Mouse (Mus musculus) forebrain, embryonic 14.5 days (tissue): ENCODE measurements at regions not wholly inside any gene's neighbourhood (a gene's known extent, or its start where the extent isn't known, plus 50 kb on each side); places are given as distances from the start of the nearest gene placed in this dataset.

Experiments used
- ATAC-seq: fragments of 200-750 bp; cut with Nextera tagmentation; 2 replicates; pipeline ENCODE4 v1.8.0; 2017; ENCODE audit warnings: mild to moderate bottlenecking, moderate library complexity
- DNase-seq: peaks from one replicate; pipeline ENCODE4 v3.0.0-alpha.2; 2015; ENCODE audit warnings: low spot score
- H3K27ac ChIP-seq: fragments of 300-500 bp; sonication (generic); 2 replicates; pipeline ENCODE4 v1.5.1; 2014; ENCODE audit warnings: low read depth, mild to moderate bottlenecking, control low read depth, low read length, moderate library complexity
- H3K27me3 ChIP-seq: fragments of 300-500 bp; sonication (generic); replicated peaks from 2 replicates; pipeline ENCODE4 v1.6.1; 2014; ENCODE audit warnings: low read length, control low read depth, mixed read lengths; ENCODE audit not compliant: control insufficient read depth, insufficient read depth
- H3K36me3 ChIP-seq: fragments of 300-500 bp; sonication (generic); 2 replicates; pipeline ENCODE4 v1.6.1; 2014; ENCODE audit warnings: low read length, control low read depth; ENCODE audit not compliant: control insufficient read depth, insufficient read depth
- H3K4me1 ChIP-seq: fragments of 300-500 bp; sonication (generic); 2 replicates; pipeline ENCODE4 v1.6.1; 2014; ENCODE audit warnings: antibody characterized with exemption, low read length, control low read depth; ENCODE audit not compliant: control insufficient read depth, insufficient read depth
- H3K4me2 ChIP-seq: fragments of 300-500 bp; sonication (generic); 2 replicates; pipeline ENCODE4 v1.6.1; 2014; ENCODE audit warnings: mild to moderate bottlenecking, control low read depth, low read length
- H3K4me3 ChIP-seq: fragments of 300-500 bp; sonication (generic); 2 replicates; pipeline ENCODE4 v1.5.1; 2014; ENCODE audit warnings: low read depth, low read length, control low read depth
- H3K9ac ChIP-seq: fragments of 300-500 bp; sonication (generic); 2 replicates; pipeline ENCODE4 v1.6.1; 2014; ENCODE audit warnings: mild to moderate bottlenecking, low read length, control low read depth, moderate library complexity
- H3K9me3 ChIP-seq: fragments of 300-500 bp; sonication (generic); replicated peaks from 2 replicates; pipeline ENCODE4 v1.6.1; 2016; ENCODE audit warnings: low read length, control low read depth, mixed read lengths; ENCODE audit not compliant: control insufficient read depth
- WGBS: fragments of 180-500 bp; shearing (Covaris S2); extraction: QIAGEN DNeasy Blood & Tissue Kit; methylation state at CpG from one replicate; pipeline ENCODE4 v1.1.7; 2014; 5-methylcytosine and 5-hydroxymethylcytosine counted together

- peaks cover 3% of the 10 kb centered on the region; the same call in 1 of the 2 replicates for H3K4me1 ChIP-seq
- no peaks in the 10 kb centered on the region for H3K36me3 ChIP-seq
- H3K4me2 ChIP-seq = no peak overlapping the region
- ATAC-seq = no peak
- DNase-seq = no peak
- H3K27ac ChIP-seq = no peak overlapping the region
- no peaks in the 10 kb centered on the region for H3K27me3 ChIP-seq
- H3K4me3 ChIP-seq = no peak overlapping the region
- WGBS = 86% methylated on average over 7 of the region's 7 CpGs
- H3K9ac ChIP-seq = no peak overlapping the region
- no peaks in the 10 kb centered on the region for H3K9me3 ChIP-seq
These were observed 161.6 kb upstream of the Cited2 start for GRCm38 (mm10) chr10:17561466-17561865.

GRCm38 (mm10) chr10:17561977-17562376 is 161.0 kb upstream of the Cited2 start:
- H3K4me2 ChIP-seq = no peak overlapping the region
- peaks cover 3% of the 10 kb centered on the region; the same call in 1 of the 2 replicates for H3K4me1 ChIP-seq
- H3K27ac ChIP-seq = no peak overlapping the region
- ATAC-seq = no peak
- H3K27me3 ChIP-seq = no peaks in the 10 kb centered on the region
- H3K9me3 ChIP-seq = no peaks in the 10 kb centered on the region
- H3K36me3 ChIP-seq = no peaks in the 10 kb centered on the region
- WGBS = 87% methylated on average over 5 of the region's 5 CpGs
- H3K4me3 ChIP-seq = no peak overlapping the region
- no peak for DNase-seq
- no peak overlapping the region for H3K9ac ChIP-seq

GRCm38 (mm10) chr10:17562410-17563350 is 160.3 kb upstream of the Cited2 start:
- ATAC-seq (peak; percentile 81), DNase-seq (peak; percentile 76)
- peaks cover 3% of the 10 kb centered on the region; the same call in 1 of the 2 replicates for H3K4me1 ChIP-seq
- no peaks in the 10 kb centered on the region for H3K27me3 ChIP-seq
- no peak overlapping the region for H3K27ac ChIP-seq
- H3K9ac ChIP-seq = no peak overlapping the region
- no peak overlapping the region for H3K4me3 ChIP-seq
- no peaks in the 10 kb centered on the region for H3K36me3 ChIP-seq
- H3K4me2 ChIP-seq = no peak overlapping the region
- 55% methylated on average over 7 of the region's 7 CpGs for WGBS
- H3K9me3 ChIP-seq = no peaks in the 10 kb centered on the region

GRCm38 (mm10) chr10:17563351-17563749 is 159.7 kb upstream of the Cited2 start:
- ATAC-seq (0 out of 2 replicates have a peak, but pooled peaks have one; percentile 25), DNase-seq (no peak)
- 64% methylated on average over 4 of the region's 4 CpGs for WGBS
- H3K27ac ChIP-seq = no peak overlapping the region
- H3K9ac ChIP-seq = no peak overlapping the region
- H3K27me3 ChIP-seq = no peaks in the 10 kb centered on the region
- H3K4me2 ChIP-seq = no peak overlapping the region
- no peaks in the 10 kb centered on the region for H3K36me3 ChIP-seq
- H3K4me1 ChIP-seq = peaks cover 3% of the 10 kb centered on the region; the same call in 1 of the 2 replicates
- H3K4me3 ChIP-seq = no peak overlapping the region
- H3K9me3 ChIP-seq = no peaks in the 10 kb centered on the region

- whole genome bisulfite sequencing = 65% methylated on average over 6 of the region's 6 CpGs
- no peak for DNase-seq
- no peak overlapping the region for H3K9ac ChIP-seq
- ATAC-seq = no peak
- no peak overlapping the region for H3K27ac ChIP-seq
- H3K4me2 ChIP-seq = no peak overlapping the region
- no peak overlapping the region for H3K4me3 ChIP-seq
- no peaks in the 10 kb centered on the region for H3K27me3 ChIP-seq
- peaks cover 3% of the 10 kb centered on the region; the same call in 1 of the 2 replicates for H3K4me1 ChIP-seq
- H3K9me3 ChIP-seq = no peaks in the 10 kb centered on the region
- no peaks in the 10 kb centered on the region for H3K36me3 ChIP-seq
These were observed 158.0 kb upstream of the Cited2 start for GRCm38 (mm10) chr10:17564895-17565620.

- no peak overlapping the region for H3K27ac ChIP-seq
- DNase-seq (no peak), ATAC-seq (no peak)
- H3K9ac ChIP-seq = no peak overlapping the region
- H3K4me3 ChIP-seq = no peak overlapping the region
- no peaks in the 10 kb centered on the region for H3K27me3 ChIP-seq
- no peaks in the 10 kb centered on the region for H3K36me3 ChIP-seq
- H3K4me1 ChIP-seq = peaks cover 3% of the 10 kb centered on the region; the same call in 1 of the 2 replicates
- WGBS = 95% methylated on average over 5 of the region's 5 CpGs
- H3K9me3 ChIP-seq = no peaks in the 10 kb centered on the region
- H3K4me2 ChIP-seq = no peak overlapping the region
These were observed 156.0 kb upstream of the Cited2 start for GRCm38 (mm10) chr10:17566975-17567374.

- Histone ChIP-seq H3K4me1 (peaks cover 3% of the 10 kb centered on the region; the same call in 1 of the 2 replicates), H3K9ac (no peak overlapping the region), H3K27ac (no peak overlapping the region), H3K4me3 (no peak overlapping the region), H3K4me2 (no peak overlapping the region), H3K36me3 (no peaks in the 10 kb centered on the region), H3K9me3 (no peaks in the 10 kb centered on the region), H3K27me3 (no peaks in the 10 kb centered on the region)
- ATAC-seq (no peak), DNase-seq (no peak)
- WGBS = 93% methylated on average over 3 of the region's 3 CpGs
These were observed 155.4 kb upstream of the Cited2 start for GRCm38 (mm10) chr10:17567631-17568030.

- ATAC-seq (no peak), DNase-seq (no peak)
- no peak overlapping the region for H3K4me2 ChIP-seq
- no peak overlapping the region for H3K4me3 ChIP-seq
- no peaks in the 10 kb centered on the region for H3K36me3 ChIP-seq
- no peak overlapping the region for H3K27ac ChIP-seq
- H3K9ac ChIP-seq = no peak overlapping the region
- H3K4me1 ChIP-seq = no peaks in the 10 kb centered on the region
- no peaks in the 10 kb centered on the region for H3K9me3 ChIP-seq
- 84% methylated on average over 6 of the region's 6 CpGs for WGBS
- H3K27me3 ChIP-seq = no peaks in the 10 kb centered on the region
These were observed 153.4 kb upstream of the Cited2 start for GRCm38 (mm10) chr10:17569577-17570113.
